9 mouse cellular contexts compared by ENCODE assay signal in genomic region chr7:68480770-68481169, GRCm38 (mm10).
DNase-seq lines count a peak whose midpoint lies in the region; ATAC-seq and TF ChIP-seq lines count a peak whose summit lies in the region.
"Had no signal": no experiment of that assay in that cellular context is flagged by ENCODE, and none has a peak within 500 bp of the region (broad histone marks: within the 10 kb centered on the region; RNA-seq: fewer than 3 reads in every experiment).

No protein-coding gene starts in this region.

- no peak overlapping the region for H3K9ac ChIP-seq in ES-E14 (ENCODE audit: insufficient read depth, low read depth, low read length, poor library complexity, severe bottlenecking)
- no peak overlapping the region for H3K9ac ChIP-seq in lung, embryonic 14.5 days
- H3K9ac ChIP-seq: heart, embryonic 13.5 days had no signal

- in situ Hi-C loops in ES-E14 (cut with MboI; ENCODE audit: low sequenced_read_pairs in 2 of 2, unreplicated experiment in 2 of 2): loop anchor here in 1 of 2 experiments (5.0 kb wide), 1 partner anchor 108 kb away; no protein-coding TSS in a partner anchor

- peak; percentile 65 for DNase-seq in ES-E14 (ENCODE audit: low read depth, low spot score)
- peak; percentile 75 for DNase-seq in adrenal gland, postnatal 10 days
- DNase-seq in embryo, embryonic 11 days: peak; percentile 82
- DNase-seq in heart, adult 9 months (ENCODE audit: low spot score in 2 of 2): peak; percentile 8 to 21
- DNase-seq in kidney, postnatal 36 days: peak; percentile 64 to 85
- peak; percentile 85 for DNase-seq in lung, embryonic 14.5 days
- DNase-seq in right cerebral cortex, postnatal 10 days (ENCODE audit: low spot score in 2 of 2): peak; percentile 55 to 64
- no peak for DNase-seq in MN1 (ENCODE audit: low spot score)

- no peak overlapping the region for H3K27ac ChIP-seq in ES-E14 (ENCODE audit: insufficient read depth, low read depth, low read length, poor library complexity, severe bottlenecking)
- no peak overlapping the region for H3K27ac ChIP-seq in lung, embryonic 14.5 days (ENCODE audit: low read depth)
- H3K27ac ChIP-seq: heart, embryonic 13.5 days had no signal

- no peaks in the 10 kb centered on the region for H3K36me3 ChIP-seq in ES-E14 (ENCODE audit: control insufficient read depth, insufficient read depth, low read length, poor library complexity, severe bottlenecking)
- H3K36me3 ChIP-seq in lung, embryonic 14.5 days (ENCODE audit: insufficient read depth): no peaks in the 10 kb centered on the region
- H3K36me3 ChIP-seq: heart, embryonic 13.5 days had no signal

- no peaks in the 10 kb centered on the region for H3K4me1 ChIP-seq in ES-E14 (ENCODE audit: control insufficient read depth in 2 of 2, insufficient read depth in 2 of 2, low read length in 2 of 2, poor library complexity in 1 of 2)
- no peaks in the 10 kb centered on the region for H3K4me1 ChIP-seq in lung, embryonic 14.5 days (ENCODE audit: insufficient read depth)

- WGBS in lung, embryonic 14.5 days: 18% methylated on average over 7 of the region's 7 CpGs

- peak; percentile 62; the same call in 1 of the 2 replicates for ATAC-seq in lung, embryonic 14.5 days (ENCODE audit: insufficient read depth)

- peak; percentile 85 for TF ChIP-seq CTCF in lung, embryonic 14.5 days (IDR thresholded peaks at IDR 0.05; ENCODE audit: low read depth)

- no peak overlapping the region for H3K4me3 ChIP-seq in ES-E14 (ENCODE audit: insufficient read depth in 1 of 2, low read depth in 1 of 2, low read length in 2 of 2, poor library complexity in 1 of 2, severe bottlenecking in 1 of 2)
- H3K4me3 ChIP-seq in lung, embryonic 14.5 days (ENCODE audit: low read depth, low read length): no peak overlapping the region
- H3K4me3 ChIP-seq: heart, embryonic 13.5 days had no signal

- H3K4me2 ChIP-seq in lung, embryonic 14.5 days: no peak overlapping the region

- no peaks in the 10 kb centered on the region for H3K9me3 ChIP-seq in ES-E14 (ENCODE audit: control insufficient read depth, insufficient read depth, low read depth, low read length)
- H3K9me3 ChIP-seq in lung, embryonic 14.5 days (ENCODE audit: low read depth, low read length): no peaks in the 10 kb centered on the region
- H3K9me3 ChIP-seq: heart, embryonic 13.5 days had no signal

- H3K27me3 ChIP-seq in lung, embryonic 14.5 days (ENCODE audit: insufficient read depth, low read length): peaks cover 4% of the 10 kb centered on the region; the same call in 1 of the 2 replicates

TF ChIP-seq in ES-E14, 5 proteins besides CTCF, POLR2A, EP300 and RAD21:
- TF ChIP-seq MAFK (IDR thresholded peaks at IDR 0.05; ENCODE audit: insufficient read depth, low read depth, low read length) (no peak), ZC3H11A (IDR thresholded peaks at IDR 0.05; ENCODE audit: borderline replicate concordance, low read depth, low read length) (peak; percentile 69; the same call in 1 of the 2 replicates)
